In genomic region chr8:122568109-122568504, GRCm38 (mm10) we compare ENCODE assay signal across 8 mouse cellular contexts. TPM values are rescaled to one million over a fixed set of nuclear protein-coding genes. Genes with fewer than 3 reads are reported as not detected.
DNase-seq lines count a peak whose midpoint lies in the region; ATAC-seq and TF ChIP-seq lines count a peak whose summit lies in the region.

No protein-coding gene starts in this region.

- peak overlapping the region; percentile 94 for H3K27ac ChIP-seq in heart, postnatal 0 days (ENCODE audit: low read depth)
- peak overlapping the region; percentile 71 for H3K27ac ChIP-seq in hindbrain, embryonic 15.5 days (replicated peaks)
- peak overlapping the region; percentile 51 for H3K27ac ChIP-seq in midbrain, postnatal 0 days (ENCODE audit: low read depth, low read length)

- TF ChIP-seq CTCF in heart, postnatal 0 days (IDR thresholded peaks at IDR 0.05; ENCODE audit: low read depth) = no peak
- no peak for TF ChIP-seq CTCF in Patski (IDR thresholded peaks at IDR 0.05)
- no peak for TF ChIP-seq CTCF in midbrain, postnatal 0 days (IDR thresholded peaks at IDR 0.05)

- peak overlapping the region; percentile 57 for H3K4me3 ChIP-seq in heart, postnatal 0 days (ENCODE audit: low read depth, low read length)
- peak overlapping the region; percentile 93 for H3K4me3 ChIP-seq in hindbrain, embryonic 15.5 days
- H3K4me3 ChIP-seq in midbrain, postnatal 0 days (ENCODE audit: low read depth, low read length) = peak overlapping the region; percentile 77

- CTCF ChIA-PET in Patski (lab: Charles Lee) = interaction anchor here (2.6 kb wide), 1 partner anchor 42 kb away, joined by 6 read pairs; the partner anchor contains the start of genes Galns and Trappc2l

- under 1% methylated on average over 30 of the region's 34 CpGs for WGBS in heart, postnatal 0 days
- 0% methylated on average over 33 of the region's 34 CpGs for WGBS in hindbrain, embryonic 15.5 days
- WGBS in midbrain, postnatal 0 days = under 1% methylated on average over 30 of the region's 34 CpGs

- H3K9me3 ChIP-seq in heart, postnatal 0 days (replicated peaks; ENCODE audit: control insufficient read depth, low read length) = no peaks in the 10 kb centered on the region
- H3K9me3 ChIP-seq in hindbrain, embryonic 15.5 days = no peaks in the 10 kb centered on the region
- no peaks in the 10 kb centered on the region for H3K9me3 ChIP-seq in midbrain, postnatal 0 days (ENCODE audit: low read length)

- peak; percentile 35 for ATAC-seq in heart, postnatal 0 days (ENCODE audit: insufficient read depth, low read depth)
- peak; percentile 1 for ATAC-seq in Patski
- no peak; the same call in none of the 2 replicates for ATAC-seq in hindbrain, embryonic 15.5 days (ENCODE audit: low FRiP score, low read depth)
- ATAC-seq in midbrain, postnatal 0 days (ENCODE audit: low FRiP score) = peak; percentile 31
- ATAC-seq in megakaryocyte-erythroid progenitor cell, adult 5-6 weeks (replicated peaks; ENCODE audit: low FRiP score, low TSS enrichment, poor library complexity, severe bottlenecking) = no peak

- POLR2A ChIA-PET in Patski (lab: Charles Lee) = interaction anchor here (1.1 to 4.0 kb wide), 3 partner anchors 8 to 43 kb away, joined by 4 to 13 read pairs (median 11); partner anchors contain the start of genes Aprt, Galns and Trappc2l

- no peaks in the 10 kb centered on the region for H3K27me3 ChIP-seq in heart, postnatal 0 days (ENCODE audit: control insufficient read depth, insufficient read depth, low read length)
- no peaks in the 10 kb centered on the region for H3K27me3 ChIP-seq in Patski
- no peaks in the 10 kb centered on the region for H3K27me3 ChIP-seq in hindbrain, embryonic 15.5 days
- H3K27me3 ChIP-seq in midbrain, postnatal 0 days (ENCODE audit: insufficient read depth, low read length) = no peaks in the 10 kb centered on the region

- TF ChIP-seq EP300 in heart, postnatal 0 days (IDR thresholded peaks at IDR 0.05; ENCODE audit: low read depth) = 0 out of 2 replicates have a peak, but pooled peaks have one; percentile 2

- H3K4me1 ChIP-seq in heart, postnatal 0 days (ENCODE audit: control insufficient read depth, insufficient read depth) = peaks cover 20% of the 10 kb centered on the region
- H3K4me1 ChIP-seq in hindbrain, embryonic 15.5 days (replicated peaks) = peaks cover 29% of the 10 kb centered on the region
- H3K4me1 ChIP-seq in midbrain, postnatal 0 days (ENCODE audit: insufficient read depth, low read length) = peaks cover 15% of the 10 kb centered on the region

- peak overlapping the region; percentile 70 for H3K4me2 ChIP-seq in heart, postnatal 0 days (ENCODE audit: low read depth, low read length)
- peak overlapping the region; percentile 97 for H3K4me2 ChIP-seq in hindbrain, embryonic 15.5 days
- peak overlapping the region; percentile 91 for H3K4me2 ChIP-seq in midbrain, postnatal 0 days (ENCODE audit: low read depth, low read length, poor library complexity, severe bottlenecking)

- DNase-seq in heart, postnatal 0 days (ENCODE audit: low spot score) = no peak
- DNase-seq in heart, adult 18-20 months = no peak
- DNase-seq in Patski (ENCODE audit: low read depth, low spot score) = no peak
- DNase-seq in midbrain, postnatal 0 days (ENCODE audit: low spot score) = peak; percentile 29
- no peak for DNase-seq in urinary bladder, adult 2 months (ENCODE audit: low spot score)
- DNase-seq in frontal cortex, postnatal 25 days (ENCODE audit: low spot score in 2 of 2) = no peak

- peaks cover 28% of the 10 kb centered on the region for H3K36me3 ChIP-seq in heart, postnatal 0 days (replicated peaks; ENCODE audit: control insufficient read depth, insufficient read depth, low read length)
- H3K36me3 ChIP-seq in hindbrain, embryonic 15.5 days = no peaks in the 10 kb centered on the region
- 0 out of 2 replicates have a peak, but pooled peaks cover 5% of the 10 kb centered on the region for H3K36me3 ChIP-seq in midbrain, postnatal 0 days (ENCODE audit: insufficient read depth, low read length)

- in situ Hi-C loops in Patski (cut with MboI; ENCODE audit: low pct_unique_long_range_greater_than_20kb) = no loop called here

- peak overlapping the region; percentile 67 for H3K9ac ChIP-seq in heart, postnatal 0 days (replicated peaks; ENCODE audit: low read depth, low read length)
- H3K9ac ChIP-seq in hindbrain, embryonic 15.5 days = peak overlapping the region; percentile 83
- peak overlapping the region; percentile 79 for H3K9ac ChIP-seq in midbrain, postnatal 0 days (replicated peaks; ENCODE audit: low read length, poor library complexity, severe bottlenecking)

RNA-seq across cellular contexts. Expression of gene Cdt1, which starts 0.3 kb away (rescaled TPM):
- total RNA-seq in heart, postnatal 0 days (2014; rRNA removed; ENCODE audit: low replicate concordance) = 27.5 and 52.3 TPM in 2 replicates
- polyA plus RNA-seq in heart, postnatal 0 days (2015; fragmentation: Nextera tagmentation; extraction: Ambion mirVana) = 9.9 and 10.0 TPM in 2 replicates
- total RNA-seq in heart, adult 18-20 months (2021) = 1 to 10 TPM; 2.5 to 2.8 TPM
- 24.2 TPM for polyA plus RNA-seq in Patski (2021)
- 10.6 and 11.5 TPM in 2 replicates for polyA plus RNA-seq in hindbrain, embryonic 15.5 days (2015; fragmentation: Nextera tagmentation; extraction: Ambion mirVana)
- total RNA-seq in midbrain, postnatal 0 days (2014; rRNA removed) = 9.2 and 15.6 TPM in 2 replicates
- 6.4 TPM in 2 replicates for polyA plus RNA-seq in midbrain, postnatal 0 days (2015; fragmentation: Nextera tagmentation; extraction: Ambion mirVana)
- total RNA-seq in megakaryocyte-erythroid progenitor cell, adult 5-6 weeks (2014; fragmentation: Nextera tagmentation) = 133 and 150 TPM in 2 replicates
- total RNA-seq in megakaryocyte-erythroid progenitor cell, adult 5-6 weeks (2017) = 34.5 and 70.6 TPM in 2 replicates
- polyA plus RNA-seq in urinary bladder, adult 2 months (2012; rRNA removed) = 6.6 and 9.9 TPM in 2 replicates

RNA-seq across cellular contexts. Expression of gene Aprt, which starts 8.6 kb away (rescaled TPM):
- total RNA-seq in heart, postnatal 0 days (2014; rRNA removed; ENCODE audit: low replicate concordance) = 106 and 112 TPM in 2 replicates
- 104 and 119 TPM in 2 replicates for polyA plus RNA-seq in heart, postnatal 0 days (2015; fragmentation: Nextera tagmentation; extraction: Ambion mirVana)
- 10 to 100 TPM; 40.8 to 42.7 TPM for total RNA-seq in heart, adult 18-20 months (2021)
- 224 TPM for polyA plus RNA-seq in Patski (2021)
- 170 and 179 TPM in 2 replicates for polyA plus RNA-seq in hindbrain, embryonic 15.5 days (2015; fragmentation: Nextera tagmentation; extraction: Ambion mirVana)
- total RNA-seq in midbrain, postnatal 0 days (2014; rRNA removed) = 83.9 and 97.2 TPM in 2 replicates
- 157 and 170 TPM in 2 replicates for polyA plus RNA-seq in midbrain, postnatal 0 days (2015; fragmentation: Nextera tagmentation; extraction: Ambion mirVana)
- 228 and 254 TPM in 2 replicates for total RNA-seq in megakaryocyte-erythroid progenitor cell, adult 5-6 weeks (2014; fragmentation: Nextera tagmentation)
- 55.1 and 106 TPM in 2 replicates for total RNA-seq in megakaryocyte-erythroid progenitor cell, adult 5-6 weeks (2017)
- 88.1 and 93.0 TPM in 2 replicates for polyA plus RNA-seq in urinary bladder, adult 2 months (2012; rRNA removed)

RNA-seq across cellular contexts. Expression of gene Piezo1, which starts 17.0 kb away (rescaled TPM):
- 87.0 and 92.7 TPM in 2 replicates for total RNA-seq in heart, postnatal 0 days (2014; rRNA removed; ENCODE audit: low replicate concordance)
- 8.0 and 10.1 TPM in 2 replicates for polyA plus RNA-seq in heart, postnatal 0 days (2015; fragmentation: Nextera tagmentation; extraction: Ambion mirVana)
- 10 to 100 TPM; 11.4 to 13.3 TPM for total RNA-seq in heart, adult 18-20 months (2021)
- polyA plus RNA-seq in Patski (2021) = 253 TPM
- polyA plus RNA-seq in hindbrain, embryonic 15.5 days (2015; fragmentation: Nextera tagmentation; extraction: Ambion mirVana) = 2.2 and 2.8 TPM in 2 replicates
- total RNA-seq in midbrain, postnatal 0 days (2014; rRNA removed) = 10.8 and 14.2 TPM in 2 replicates
- polyA plus RNA-seq in midbrain, postnatal 0 days (2015; fragmentation: Nextera tagmentation; extraction: Ambion mirVana) = 1.3 and 1.8 TPM in 2 replicates
- 84.0 and 93.5 TPM in 2 replicates for total RNA-seq in megakaryocyte-erythroid progenitor cell, adult 5-6 weeks (2014; fragmentation: Nextera tagmentation)
- total RNA-seq in megakaryocyte-erythroid progenitor cell, adult 5-6 weeks (2017) = 31.1 and 31.5 TPM in 2 replicates
- polyA plus RNA-seq in urinary bladder, adult 2 months (2012; rRNA removed) = 68.9 and 70.9 TPM in 2 replicates

RNA-seq across cellular contexts. Expression of gene Galns, which starts 43.2 kb away (rescaled TPM):
- 11.6 and 16.1 TPM in 2 replicates for total RNA-seq in heart, postnatal 0 days (2014; rRNA removed; ENCODE audit: low replicate concordance)
- 5.7 and 7.2 TPM in 2 replicates for polyA plus RNA-seq in heart, postnatal 0 days (2015; fragmentation: Nextera tagmentation; extraction: Ambion mirVana)
- total RNA-seq in heart, adult 18-20 months (2021) = 1 to 10 TPM; 3.6 to 4.0 TPM
- polyA plus RNA-seq in Patski (2021) = 60.3 TPM
- polyA plus RNA-seq in hindbrain, embryonic 15.5 days (2015; fragmentation: Nextera tagmentation; extraction: Ambion mirVana) = 6.8 and 8.1 TPM in 2 replicates
- total RNA-seq in midbrain, postnatal 0 days (2014; rRNA removed) = 12.1 and 14.6 TPM in 2 replicates
- polyA plus RNA-seq in midbrain, postnatal 0 days (2015; fragmentation: Nextera tagmentation; extraction: Ambion mirVana) = 10.9 and 12.7 TPM in 2 replicates
- total RNA-seq in megakaryocyte-erythroid progenitor cell, adult 5-6 weeks (2014; fragmentation: Nextera tagmentation) = 21.7 and 31.5 TPM in 2 replicates
- 3.8 and 8.2 TPM in 2 replicates for total RNA-seq in megakaryocyte-erythroid progenitor cell, adult 5-6 weeks (2017)
- 16.2 and 20.8 TPM in 2 replicates for polyA plus RNA-seq in urinary bladder, adult 2 months (2012; rRNA removed)

RNA-seq across cellular contexts. Expression of gene Trappc2l, which starts 43.3 kb away (rescaled TPM):
- total RNA-seq in heart, postnatal 0 days (2014; rRNA removed; ENCODE audit: low replicate concordance) = 3.1 and 5.2 TPM in 2 replicates
- 68.8 and 70.9 TPM in 2 replicates for polyA plus RNA-seq in heart, postnatal 0 days (2015; fragmentation: Nextera tagmentation; extraction: Ambion mirVana)
- total RNA-seq in heart, adult 18-20 months (2021) = 10 to 100 TPM; 62.0 to 69.1 TPM
- polyA plus RNA-seq in Patski (2021) = 99.5 TPM
- polyA plus RNA-seq in hindbrain, embryonic 15.5 days (2015; fragmentation: Nextera tagmentation; extraction: Ambion mirVana) = 109 and 112 TPM in 2 replicates
- 14.1 and 23.2 TPM in 2 replicates for total RNA-seq in midbrain, postnatal 0 days (2014; rRNA removed)
- 135 and 138 TPM in 2 replicates for polyA plus RNA-seq in midbrain, postnatal 0 days (2015; fragmentation: Nextera tagmentation; extraction: Ambion mirVana)
- 24.4 and 27.7 TPM in 2 replicates for total RNA-seq in megakaryocyte-erythroid progenitor cell, adult 5-6 weeks (2014; fragmentation: Nextera tagmentation)
- total RNA-seq in megakaryocyte-erythroid progenitor cell, adult 5-6 weeks (2017) = 10.2 and 19.6 TPM in 2 replicates
- polyA plus RNA-seq in urinary bladder, adult 2 months (2012; rRNA removed) = 108 and 113 TPM in 2 replicates

Comparison
In these comparisons a context has a peak if more than half of its experiments do, and no peak if none do; other contexts are left out.
1. ATAC-seq: peak in heart, postnatal 0 days (single experiment), Patski (single experiment) and midbrain, postnatal 0 days (single experiment); none in hindbrain, embryonic 15.5 days (single experiment) and megakaryocyte-erythroid progenitor cell, adult 5-6 weeks (single experiment).
2. Peak in every context shown above with its lines, with median percentiles within 50 percentile points of each other: H3K27ac ChIP-seq, H3K4me2 ChIP-seq, H3K4me3 ChIP-seq and H3K9ac ChIP-seq.